Mouse (Mus musculus) midbrain, embryonic 16.5 days (tissue): ENCODE measurements at regions not wholly inside any gene's neighbourhood (a gene's known extent, or its start where the extent isn't known, plus 50 kb on each side); places are given as distances from the start of the nearest gene placed in this dataset.

Experiments
- ATAC-seq: fragments of 200-750 bp; cut with Nextera tagmentation; 2 replicates; pipeline ENCODE4 v1.8.0; 2017; ENCODE audit warnings: moderate TSS enrichment
- H3K27ac ChIP-seq: fragments of 300-500 bp; sonication (generic); 2 replicates; pipeline ENCODE4 v1.5.1; 2014; ENCODE audit warnings: mild to moderate bottlenecking, low read length, mixed read lengths
- H3K27me3 ChIP-seq: fragments of 300-500 bp; sonication (generic); 2 replicates; pipeline ENCODE4 v1.6.1; 2014; ENCODE audit warnings: low read depth, low read length, mixed read lengths; ENCODE audit not compliant: control insufficient read depth, insufficient read depth
- H3K36me3 ChIP-seq: fragments of 300-500 bp; sonication (generic); 2 replicates; pipeline ENCODE4 v1.6.1; 2014; ENCODE audit warnings: mild to moderate bottlenecking, low read length, moderate library complexity, mixed read lengths; ENCODE audit not compliant: control insufficient read depth, insufficient read depth
- H3K4me1 ChIP-seq: fragments of 300-500 bp; sonication (generic); 2 replicates; pipeline ENCODE4 v1.6.1; 2014; ENCODE audit warnings: mild to moderate bottlenecking, low read length, mixed read lengths; ENCODE audit not compliant: control insufficient read depth, insufficient read depth
- H3K4me2 ChIP-seq: fragments of 300-500 bp; sonication (generic); 2 replicates; pipeline ENCODE4 v1.6.1; 2014; ENCODE audit warnings: mild to moderate bottlenecking, low read length, mixed read lengths
- H3K4me3 ChIP-seq: fragments of 300-500 bp; sonication (generic); 2 replicates; pipeline ENCODE4 v1.5.1; 2014; ENCODE audit warnings: low read depth, mild to moderate bottlenecking, low read length, moderate library complexity, mixed read lengths
- H3K9ac ChIP-seq: fragments of 300-500 bp; sonication (generic); 2 replicates; pipeline ENCODE4 v1.6.1; 2014; ENCODE audit warnings: low read depth, low read length, mixed read lengths
- H3K9me3 ChIP-seq: fragments of 300-500 bp; sonication (generic); replicated peaks from 2 replicates; pipeline ENCODE4 v1.6.1; 2014; ENCODE audit warnings: mild to moderate bottlenecking, low read length, mixed read lengths; ENCODE audit not compliant: control insufficient read depth, poor library complexity, severe bottlenecking
- WGBS: fragments of 180-500 bp; shearing (Covaris S2); extraction: QIAGEN DNeasy Blood & Tissue Kit; methylation state at CpG from one replicate; pipeline ENCODE4 v1.1.7; 2014; 5-methylcytosine and 5-hydroxymethylcytosine counted together

- Histone ChIP-seq H3K9me3 (no peaks in the 10 kb centered on the region), H3K9ac (no peak overlapping the region), H3K4me2 (no peak overlapping the region), H3K4me1 (no peaks in the 10 kb centered on the region), H3K4me3 (no peak overlapping the region), H3K36me3 (no peaks in the 10 kb centered on the region), H3K27ac (no peak overlapping the region), H3K27me3 (no peaks in the 10 kb centered on the region)
- 79% methylated on average over 4 of the region's 4 CpGs for WGBS
- no peak for ATAC-seq
These were observed 53.0 kb upstream of the Ctbp2 start for GRCm38 (mm10) chr7:133177179-133177575.

GRCm38 (mm10) chr7:133176256-133177178 lies 52.4 kb upstream of the Ctbp2 start:
- no peak for ATAC-seq
- WGBS, result 75% methylated on average over 10 of the region's 10 CpGs

More at GRCm38 (mm10) chr7:133176256-133177178, 52.4 kb upstream of the Ctbp2 start:
- Histone ChIP-seq H3K4me3 (no peak overlapping the region), H3K9me3 (no peaks in the 10 kb centered on the region), H3K4me2 (no peak overlapping the region), H3K36me3 (no peaks in the 10 kb centered on the region), H3K27me3 (no peaks in the 10 kb centered on the region), H3K9ac (no peak overlapping the region), H3K27ac (no peak overlapping the region), H3K4me1 (no peaks in the 10 kb centered on the region)
